Mouse (Mus musculus) adrenal gland, postnatal 25 days (tissue): ENCODE measurements around the gene Srf. TPM values are rescaled to one million over a fixed set of nuclear protein-coding genes. Genes with fewer than 3 reads are reported as not detected.

ENCODE experiments used
- DNase-seq: peaks from one replicate; pipeline ENCODE4 v3.0.0; 2021; ENCODE audit warnings: mixed read lengths
- microRNA-seq, 2 experiments: library from miRNA; unstranded; fragments of <30 nt; microRNA quantifications; one replicate each; pipeline ENCODE4 v1.2.0; 2021
- total RNA-seq: library from RNA; stranded (reverse); gene quantifications from 2 replicates; pipeline ENCODE4 v1.2.3, GENCODE M21; 2021

Gene Srf
- total RNA-seq, 1 experiment from 2014 or later = 47.1 TPM

DNA sequence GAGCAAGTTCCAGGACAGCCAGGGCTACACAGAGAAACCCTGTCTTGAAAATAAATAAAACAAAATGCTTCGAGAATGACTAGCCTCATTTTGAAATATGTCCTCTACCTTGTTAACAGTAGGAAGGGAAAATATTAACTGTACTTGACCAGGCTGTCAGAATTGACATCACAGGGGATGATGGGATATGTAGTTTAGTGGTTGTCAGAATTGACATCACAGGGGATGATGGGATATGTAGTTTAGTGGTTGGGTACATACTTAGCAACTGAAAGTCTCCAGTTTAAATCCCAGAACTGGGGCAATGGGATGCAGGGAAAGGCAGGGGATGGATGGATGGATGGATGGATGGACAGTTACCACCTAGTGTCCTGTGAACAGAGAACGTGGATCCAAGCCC lies 42.6 kb downstream of the Srf start:
- no peak for DNase-seq

DNA sequence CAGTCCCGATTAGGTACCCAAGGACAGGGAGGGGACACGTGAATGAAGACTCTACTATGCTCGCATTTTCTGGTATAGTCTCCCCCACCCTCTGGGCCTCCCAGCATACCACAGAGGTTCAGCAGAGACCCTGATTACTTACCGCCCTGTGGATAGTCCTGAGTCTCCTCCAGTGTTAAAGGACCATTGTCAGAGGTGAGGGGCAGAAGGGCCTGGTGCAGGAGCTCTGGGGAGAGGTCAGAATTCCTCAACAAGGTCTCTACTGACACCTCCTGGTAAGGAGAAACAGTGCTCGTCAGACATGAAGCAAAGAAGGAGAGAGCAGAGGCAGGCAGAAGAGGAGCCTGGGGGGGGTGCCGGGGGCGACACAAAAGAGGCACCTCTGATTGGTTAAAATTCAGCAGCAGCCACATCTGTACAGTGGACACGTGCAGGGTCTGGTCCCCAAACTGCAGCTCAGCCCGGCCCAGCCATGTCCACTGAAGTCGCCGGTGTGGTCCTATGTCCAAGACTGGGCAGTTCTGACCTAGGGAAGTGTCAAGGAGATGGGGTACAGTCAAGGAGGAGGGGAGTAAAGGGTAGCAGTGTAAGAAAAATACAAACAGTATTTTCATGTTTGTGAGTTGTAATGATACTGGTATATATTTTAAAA lies 44.8 kb downstream of the Srf start:
- no peak for DNase-seq

- peak; percentile 28 for DNase-seq
Measured at GRCm38 (mm10) chr17:46505617-46506016, 50.4 kb downstream of the Srf start.

DNA sequence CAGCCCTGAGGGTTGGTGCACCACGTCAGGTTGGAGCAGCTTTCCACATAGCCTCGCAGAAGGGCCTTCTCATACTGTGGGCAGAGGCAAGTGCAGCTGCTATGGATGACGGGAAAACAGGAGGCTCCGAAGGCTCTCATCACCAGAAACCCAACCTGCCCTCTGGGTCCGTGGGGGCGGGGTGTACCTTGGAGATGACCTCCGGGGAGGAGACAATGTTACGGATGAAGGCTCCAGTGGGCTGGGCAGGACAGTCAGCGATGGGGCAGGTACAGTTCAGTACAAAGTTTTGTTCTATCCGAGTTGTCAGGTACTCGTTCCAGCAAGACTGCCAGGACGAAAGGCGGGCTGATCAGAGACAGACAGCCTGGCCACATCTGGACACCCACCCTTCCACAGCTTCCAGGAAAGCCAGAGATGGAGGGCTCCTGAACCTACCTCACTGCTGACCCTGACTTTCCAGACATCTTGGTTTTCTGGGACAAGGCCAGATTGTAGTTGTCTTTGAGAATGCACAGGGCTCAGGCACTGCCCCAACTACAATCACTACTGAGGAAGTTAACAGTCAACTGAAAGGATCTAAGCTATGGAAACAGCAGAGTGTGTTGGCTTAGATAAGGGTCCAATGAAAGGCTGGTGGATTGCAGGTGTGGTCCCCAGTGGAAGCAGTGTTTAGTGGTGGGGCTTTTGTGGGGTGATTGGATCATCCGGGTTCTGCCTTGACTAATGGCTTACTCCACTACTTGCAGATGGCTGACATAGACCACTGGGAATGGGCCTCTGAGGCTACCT lies 51.9 kb downstream of the Srf start:
- DNase-seq = no peak

GRCm38 (mm10) chr17:46502775-46503174 lies 53.2 kb downstream of the Srf start:
- no peak for DNase-seq

Small RNA genes within 50 kb of the gene (microRNA-seq; reads per million reads assigned to microRNA genes)
- 0.36 to 0.69 reads per million in 2 experiments for gene Mir6976

Other genes with a start within 250 kb of the Srf start
- gene Abcc10, start 227.8 kb downstream of the Srf start, total RNA-seq = 12.8 and 14.5 TPM in 2 replicates
- 34.7 and 38.3 TPM in 2 replicates for gene Zfp318, start 172.4 kb downstream of the Srf start, total RNA-seq
- gene Crip3, start 127.2 kb downstream of the Srf start, total RNA-seq = 0.61 and 1.4 TPM in 2 replicates
- not detected in 2 replicates for gene Slc22a7, start 117.7 kb downstream of the Srf start, total RNA-seq
- gene Ttbk1, start 68.5 kb downstream of the Srf start, total RNA-seq = 0.52 and 0.55 TPM in 2 replicates
- 5.3 and 8.4 TPM in 2 replicates for gene Dnph1, start 59.5 kb downstream of the Srf start, total RNA-seq
- gene Cul9, start 9.8 kb downstream of the Srf start, total RNA-seq = 21.1 and 32.5 TPM in 2 replicates
- gene Ptk7, start 73.3 kb upstream of the Srf start, total RNA-seq = 8.0 and 16.8 TPM in 2 replicates
- 38.4 and 49.7 TPM in 2 replicates for gene Klc4, start 89.8 kb upstream of the Srf start, total RNA-seq
- 96.4 and 119 TPM in 2 replicates for gene Mrpl2, start 90.1 kb upstream of the Srf start, total RNA-seq
- gene Cul7, start 94.2 kb upstream of the Srf start, total RNA-seq = 41.3 and 51.4 TPM in 2 replicates
- 26.8 and 33.4 TPM in 2 replicates for gene Rrp36, start 118.2 kb upstream of the Srf start, total RNA-seq
- gene Mea1, start 122.6 kb upstream of the Srf start, total RNA-seq = 89.2 and 90.4 TPM in 2 replicates
- 73.3 and 86.4 TPM in 2 replicates for gene Klhdc3, start 124.7 kb upstream of the Srf start, total RNA-seq
- 44.9 and 47.2 TPM in 2 replicates for gene Ppp2r5d, start 148.9 kb upstream of the Srf start, total RNA-seq
- 60.6 and 68.6 TPM in 2 replicates for gene Pex6, start 155.3 kb upstream of the Srf start, total RNA-seq
- gene Gnmt, start 173.0 kb upstream of the Srf start, total RNA-seq = 0.61 and 12.4 TPM in 2 replicates
- gene Cnpy3, start 196.0 kb upstream of the Srf start, total RNA-seq = 50.0 and 64.6 TPM in 2 replicates
- gene Ptcra, start 207.5 kb upstream of the Srf start, total RNA-seq = not detected in 2 replicates
- gene 2310039H08Rik, start 216.5 kb upstream of the Srf start, total RNA-seq = 73.6 and 82.1 TPM in 2 replicates
- 69.4 and 73.0 TPM in 2 replicates for gene Rpl7l1, start 226.5 kb upstream of the Srf start, total RNA-seq